ENCODE assay signal across 8 mouse cellular contexts in the genomic region with DNA sequence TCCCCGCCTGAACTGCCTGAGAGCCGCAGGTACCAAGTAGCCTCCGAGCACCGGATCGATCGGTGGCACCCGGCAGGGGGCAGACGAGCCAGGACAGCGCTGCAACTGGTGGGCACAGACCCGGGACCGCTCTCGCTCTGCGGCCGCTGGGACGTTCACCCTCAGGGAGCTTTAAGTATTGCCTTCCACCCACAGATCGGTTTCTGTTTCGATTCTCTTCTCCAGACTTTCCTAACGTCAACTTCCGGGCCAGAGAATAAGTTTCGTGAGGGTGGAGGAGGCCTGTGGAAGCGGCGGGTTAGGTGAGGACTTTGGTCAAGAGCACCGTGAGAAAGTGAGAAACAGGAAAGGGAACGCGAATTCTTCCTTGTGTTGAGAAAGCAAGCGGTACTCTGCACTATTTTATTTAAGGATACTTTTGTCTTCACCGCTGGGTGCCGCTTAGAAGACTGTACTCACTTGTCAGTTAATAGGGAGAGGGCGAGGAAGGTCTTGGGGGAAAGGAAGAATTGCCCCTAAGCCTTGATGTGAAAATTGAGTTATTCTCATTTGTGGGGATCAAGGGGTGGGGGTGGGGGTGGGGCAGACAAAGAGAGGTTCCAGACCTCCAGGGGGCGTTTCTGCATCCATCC. TPM values are rescaled to one million over a fixed set of nuclear protein-coding genes. Genes with fewer than 3 reads are reported as not detected.
A peak's percentile ranks its signal among the peaks of the same experiment; 100 is the strongest.
DNase-seq lines count a peak whose midpoint lies in the region; ATAC-seq and TF ChIP-seq lines count a peak whose summit lies in the region.

Ifih1 (minus strand) TSS at position 242 of the 632 bp plus-strand sequence.

- WGBS in bone marrow, adult 2 months, result under 1% methylated on average over 30 of the region's 30 CpGs
- WGBS in forebrain, embryonic 16.5 days, result under 1% methylated on average over 30 of the region's 30 CpGs
- under 1% methylated on average over 30 of the region's 30 CpGs for WGBS in hindbrain, embryonic 11.5 days
- WGBS in limb, embryonic 13.5 days, result under 1% methylated on average over 30 of the region's 30 CpGs
- under 1% methylated on average over 30 of the region's 30 CpGs for WGBS in midbrain, embryonic 13.5 days

- peak; percentile 65; the same call in 1 of the 2 replicates for TF ChIP-seq CTCF in bone marrow, adult 2 months (IDR thresholded peaks at IDR 0.05; ENCODE audit: control insufficient read depth, insufficient read depth, low read length)

- TF ChIP-seq POLR2A in bone marrow, adult 2 months (IDR thresholded peaks at IDR 0.05; ENCODE audit: borderline replicate concordance, control insufficient read depth, low read depth, low read length), result peak; percentile 55; the same call in 1 of the 2 replicates

- no peak within 1 kb of the TSS for H3K9ac ChIP-seq in ES-E14 (ENCODE audit: insufficient read depth, low read depth, low read length, poor library complexity, severe bottlenecking)
- peak within 1 kb of the TSS; percentile 51 for H3K9ac ChIP-seq in forebrain, embryonic 16.5 days (replicated peaks; ENCODE audit: low read depth, low read length)
- peak within 1 kb of the TSS; percentile 49 for H3K9ac ChIP-seq in hindbrain, embryonic 11.5 days (ENCODE audit: low read depth, low read length)
- peak within 1 kb of the TSS; percentile 69 for H3K9ac ChIP-seq in limb, embryonic 13.5 days
- H3K9ac ChIP-seq in midbrain, embryonic 13.5 days (replicated peaks), result peak within 1 kb of the TSS; percentile 37

- H3K4me3 ChIP-seq in ES-E14 (ENCODE audit: insufficient read depth in 1 of 2, low read depth in 1 of 2, low read length in 2 of 2, poor library complexity in 1 of 2, severe bottlenecking in 1 of 2), result peak within 1 kb of the TSS; percentile 47 to 53
- peak within 1 kb of the TSS; percentile 71 for H3K4me3 ChIP-seq in bone marrow, adult 2 months (replicated peaks; ENCODE audit: control insufficient read depth, low read depth, low read length)
- H3K4me3 ChIP-seq in forebrain, embryonic 16.5 days (replicated peaks; ENCODE audit: low read length), result peak within 1 kb of the TSS; percentile 50
- H3K4me3 ChIP-seq in hindbrain, embryonic 11.5 days (ENCODE audit: low read depth, low read length), result peak within 1 kb of the TSS; percentile 44
- H3K4me3 ChIP-seq in limb, embryonic 13.5 days, result peak within 1 kb of the TSS; percentile 58
- H3K4me3 ChIP-seq in midbrain, embryonic 13.5 days (replicated peaks), result peak within 1 kb of the TSS; percentile 48

- in situ Hi-C loops in ES-E14 (cut with MboI; ENCODE audit: low sequenced_read_pairs in 2 of 2, unreplicated experiment in 2 of 2), result loop anchor here in 1 of 2 experiments (25.0 kb wide), 1 partner anchor 659 kb away; no protein-coding TSS in a partner anchor

- no peaks in the 10 kb centered on the region for H3K36me3 ChIP-seq in ES-E14 (ENCODE audit: control insufficient read depth, insufficient read depth, low read length, poor library complexity, severe bottlenecking)
- H3K36me3 ChIP-seq in forebrain, embryonic 16.5 days (ENCODE audit: control insufficient read depth, insufficient read depth), result no peaks in the 10 kb centered on the region
- no peaks in the 10 kb centered on the region for H3K36me3 ChIP-seq in hindbrain, embryonic 11.5 days (ENCODE audit: control insufficient read depth, insufficient read depth, low read length)
- no peaks in the 10 kb centered on the region for H3K36me3 ChIP-seq in limb, embryonic 13.5 days
- no peaks in the 10 kb centered on the region for H3K36me3 ChIP-seq in midbrain, embryonic 13.5 days

- ATAC-seq in forebrain, embryonic 16.5 days, result peak; percentile 85
- peak; percentile 84 for ATAC-seq in hindbrain, embryonic 11.5 days (ENCODE audit: low FRiP score)
- peak; percentile 87 for ATAC-seq in limb, embryonic 13.5 days (ENCODE audit: low FRiP score, low read depth)
- ATAC-seq in midbrain, embryonic 13.5 days, result peak; percentile 95

- H3K4me2 ChIP-seq in forebrain, embryonic 16.5 days (ENCODE audit: low read length), result peak within 1 kb of the TSS; percentile 87
- H3K4me2 ChIP-seq in hindbrain, embryonic 11.5 days (replicated peaks; ENCODE audit: low read depth, low read length), result peak within 1 kb of the TSS; percentile 74
- H3K4me2 ChIP-seq in limb, embryonic 13.5 days (replicated peaks), result peak within 1 kb of the TSS; percentile 71
- H3K4me2 ChIP-seq in midbrain, embryonic 13.5 days (replicated peaks), result peak within 1 kb of the TSS; percentile 75

- H3K9me3 ChIP-seq in ES-E14 (ENCODE audit: control insufficient read depth, insufficient read depth, low read depth, low read length), result no peaks in the 10 kb centered on the region
- no peaks in the 10 kb centered on the region for H3K9me3 ChIP-seq in forebrain, embryonic 16.5 days (ENCODE audit: control insufficient read depth, low read length)
- H3K9me3 ChIP-seq in hindbrain, embryonic 11.5 days (ENCODE audit: control insufficient read depth, low read length), result no peaks in the 10 kb centered on the region
- H3K9me3 ChIP-seq in limb, embryonic 13.5 days, result no peaks in the 10 kb centered on the region
- H3K9me3 ChIP-seq in midbrain, embryonic 13.5 days, result no peaks in the 10 kb centered on the region

- DNase-seq in ES-E14 (ENCODE audit: low read depth, low spot score), result no peak
- peak; percentile 75 for DNase-seq in hindbrain, embryonic 11.5 days (ENCODE audit: low spot score)
- peak; percentile 76 to 78 for DNase-seq in spleen, postnatal 36 days (ENCODE audit: low spot score in 2 of 2)
- no peak for DNase-seq in left cerebral cortex, adult 18-20 months (ENCODE audit: low spot score in 2 of 2)

- no peaks in the 10 kb centered on the region for H3K27me3 ChIP-seq in forebrain, embryonic 16.5 days (replicated peaks; ENCODE audit: control insufficient read depth, insufficient read depth, low read length)
- H3K27me3 ChIP-seq in hindbrain, embryonic 11.5 days (ENCODE audit: control insufficient read depth, insufficient read depth, low read length), result no peaks in the 10 kb centered on the region
- peaks cover 6% of the 10 kb centered on the region; the same call in 1 of the 2 replicates for H3K27me3 ChIP-seq in limb, embryonic 13.5 days
- H3K27me3 ChIP-seq in midbrain, embryonic 13.5 days, result no peaks in the 10 kb centered on the region

- H3K4me1 ChIP-seq in ES-E14 (ENCODE audit: control insufficient read depth in 2 of 2, insufficient read depth in 2 of 2, low read length in 2 of 2, poor library complexity in 1 of 2), result no peaks in the 10 kb centered on the region
- no peaks in the 10 kb centered on the region for H3K4me1 ChIP-seq in bone marrow, adult 2 months (ENCODE audit: control insufficient read depth, insufficient read depth, low read length)
- peaks cover 22% of the 10 kb centered on the region for H3K4me1 ChIP-seq in forebrain, embryonic 16.5 days (replicated peaks; ENCODE audit: control insufficient read depth, insufficient read depth, low read length)
- H3K4me1 ChIP-seq in hindbrain, embryonic 11.5 days (replicated peaks; ENCODE audit: control insufficient read depth, insufficient read depth, low read length), result 0 out of 2 replicates have a peak, but pooled peaks cover 3% of the 10 kb centered on the region
- H3K4me1 ChIP-seq in limb, embryonic 13.5 days, result peaks cover 9% of the 10 kb centered on the region; the same call in 1 of the 2 replicates
- peaks cover 16% of the 10 kb centered on the region for H3K4me1 ChIP-seq in midbrain, embryonic 13.5 days (replicated peaks)

- no peak within 1 kb of the TSS for H3K27ac ChIP-seq in ES-E14 (ENCODE audit: insufficient read depth, low read depth, low read length, poor library complexity, severe bottlenecking)
- peak within 1 kb of the TSS; percentile 92 for H3K27ac ChIP-seq in bone marrow, adult 2 months (ENCODE audit: control insufficient read depth, insufficient read depth, low read depth, low read length, poor library complexity)
- H3K27ac ChIP-seq in forebrain, embryonic 16.5 days (ENCODE audit: low read length), result no peak within 1 kb of the TSS
- H3K27ac ChIP-seq in hindbrain, embryonic 11.5 days (ENCODE audit: low read depth, low read length), result no peak within 1 kb of the TSS
- H3K27ac ChIP-seq in limb, embryonic 13.5 days, result no peak within 1 kb of the TSS
- H3K27ac ChIP-seq in midbrain, embryonic 13.5 days, result no peak within 1 kb of the TSS

TF ChIP-seq in ES-E14, 5 proteins besides CTCF, POLR2A, EP300 and RAD21:
- no peak for TF ChIP-seq CHD2 (IDR thresholded peaks at IDR 0.05; ENCODE audit: low read depth, low read length)
- TF ChIP-seq MAFK (IDR thresholded peaks at IDR 0.05; ENCODE audit: insufficient read depth, low read depth, low read length), result no peak
- no peak for TF ChIP-seq ZNF384 (IDR thresholded peaks at IDR 0.05; ENCODE audit: low read depth, low read length)
- TF ChIP-seq ZC3H11A (IDR thresholded peaks at IDR 0.05; ENCODE audit: borderline replicate concordance, low read depth, low read length), result no peak
- TF ChIP-seq HCFC1 (IDR thresholded peaks at IDR 0.05; ENCODE audit: borderline replicate concordance, insufficient read depth, low read length), result no peak

RNA-seq across cellular contexts. Expression of gene Ifih1, which starts in this region (rescaled TPM):
- 0.11 and 0.13 TPM in 2 replicates for total RNA-seq in ES-E14 (2012; rRNA removed)
- 7.0 and 8.2 TPM in 2 replicates for polyA plus RNA-seq in bone marrow, adult 2 months (2011; ENCODE audit: insufficient read depth, insufficient read length, low replicate concordance, missing spikeins)
- polyA plus RNA-seq in forebrain, embryonic 16.5 days (2015; fragmentation: Nextera tagmentation; extraction: Ambion mirVana), result 1.2 and 1.4 TPM in 2 replicates
- 1.2 and 1.9 TPM in 2 replicates for polyA plus RNA-seq in hindbrain, embryonic 11.5 days (2014; fragmentation: Nextera tagmentation; extraction: Ambion mirVana)
- polyA plus RNA-seq in limb, embryonic 13.5 days (2015; fragmentation: Nextera tagmentation; extraction: Ambion mirVana), result 1.4 and 1.6 TPM in 2 replicates
- 0.67 and 1.5 TPM in 2 replicates for polyA plus RNA-seq in midbrain, embryonic 13.5 days (2015; fragmentation: Nextera tagmentation; extraction: Ambion mirVana)
- 1 to 10 TPM; 4.1 TPM for total RNA-seq in left cerebral cortex, adult 18-20 months (2021)

Comparison
In these comparisons a context has a peak if more than half of its experiments do, and no peak if none do; other contexts are left out.
1. DNase-seq: peak in hindbrain, embryonic 11.5 days (single experiment) and spleen, postnatal 36 days (2 of 2); none in ES-E14 (single experiment) and left cerebral cortex, adult 18-20 months (0 of 2).
2. Peak in every context shown above with its lines, with median percentiles within 50 percentile points of each other: H3K4me3 ChIP-seq, ATAC-seq and H3K4me2 ChIP-seq.